Mouse (Mus musculus): ENCODE measurements at regions not wholly inside any gene's neighbourhood (a gene's known extent, or its start where the extent isn't known, plus 50 kb on each side); places are given as distances from the start of the nearest gene placed in this dataset.

- H3K4me1 ChIP-seq (ENCODE audit: control insufficient read depth, insufficient read depth, low read depth, low read length) = peaks cover 21% of the 10 kb centered on the region
- no peak overlapping the region for H3K4me3 ChIP-seq (ENCODE audit: low read length)
- H3K36me3 ChIP-seq (ENCODE audit: control insufficient read depth, insufficient read depth, low read length) = no peaks in the 10 kb centered on the region
- no peaks in the 10 kb centered on the region for H3K27me3 ChIP-seq (replicated peaks; ENCODE audit: control insufficient read depth, insufficient read depth, low read length)
- H3K27ac ChIP-seq (ENCODE audit: low read depth, low read length) = no peak overlapping the region
- 72% methylated on average over 6 of the region's 6 CpGs for WGBS
- H3K9ac ChIP-seq (ENCODE audit: low read depth, low read length) = no peak overlapping the region
- no peaks in the 10 kb centered on the region for H3K9me3 ChIP-seq (ENCODE audit: control insufficient read depth, low read length)
- H3K4me2 ChIP-seq (ENCODE audit: low read length) = no peak overlapping the region
- no peak for ATAC-seq
Measured at GRCm38 (mm10) chr4:9024216-9024925, 785.5 kb upstream of the Car8 start.

- Histone ChIP-seq H3K9me3 (ENCODE audit: control insufficient read depth, low read length) (no peaks in the 10 kb centered on the region), H3K27me3 (replicated peaks; ENCODE audit: control insufficient read depth, insufficient read depth, low read length) (no peaks in the 10 kb centered on the region), H3K9ac (ENCODE audit: low read depth, low read length) (no peak overlapping the region), H3K4me1 (ENCODE audit: control insufficient read depth, insufficient read depth, low read depth, low read length) (peaks cover 18% of the 10 kb centered on the region), H3K4me3 (ENCODE audit: low read length) (no peak overlapping the region), H3K4me2 (ENCODE audit: low read length) (no peak overlapping the region), H3K27ac (ENCODE audit: low read depth, low read length) (peak overlapping the region; percentile 52; the same call in 1 of the 2 replicates), H3K36me3 (ENCODE audit: control insufficient read depth, insufficient read depth, low read length) (no peaks in the 10 kb centered on the region)
- ATAC-seq = peak; percentile 78
- WGBS = 68% methylated on average over 22 of the region's 22 CpGs
Measured at GRCm38 (mm10) chr4:9019241-9020110, 780.6 kb upstream of the Car8 start.

- H3K36me3 ChIP-seq (ENCODE audit: control insufficient read depth, insufficient read depth, low read length) = no peaks in the 10 kb centered on the region
- no peak overlapping the region for H3K9ac ChIP-seq (ENCODE audit: low read depth, low read length)
- ATAC-seq = no peak
- H3K27ac ChIP-seq (ENCODE audit: low read depth, low read length) = no peak overlapping the region
- H3K27me3 ChIP-seq (replicated peaks; ENCODE audit: control insufficient read depth, insufficient read depth, low read length) = no peaks in the 10 kb centered on the region
- peaks cover 18% of the 10 kb centered on the region for H3K4me1 ChIP-seq (ENCODE audit: control insufficient read depth, insufficient read depth, low read depth, low read length)
- no peak overlapping the region for H3K4me2 ChIP-seq (ENCODE audit: low read length)
- WGBS = 85% methylated on average over 2 of the region's 2 CpGs
- H3K4me3 ChIP-seq (ENCODE audit: low read length) = no peak overlapping the region
- H3K9me3 ChIP-seq (ENCODE audit: control insufficient read depth, low read length) = no peaks in the 10 kb centered on the region
Measured at GRCm38 (mm10) chr4:9018236-9018635, 779.4 kb upstream of the Car8 start.

DNA sequence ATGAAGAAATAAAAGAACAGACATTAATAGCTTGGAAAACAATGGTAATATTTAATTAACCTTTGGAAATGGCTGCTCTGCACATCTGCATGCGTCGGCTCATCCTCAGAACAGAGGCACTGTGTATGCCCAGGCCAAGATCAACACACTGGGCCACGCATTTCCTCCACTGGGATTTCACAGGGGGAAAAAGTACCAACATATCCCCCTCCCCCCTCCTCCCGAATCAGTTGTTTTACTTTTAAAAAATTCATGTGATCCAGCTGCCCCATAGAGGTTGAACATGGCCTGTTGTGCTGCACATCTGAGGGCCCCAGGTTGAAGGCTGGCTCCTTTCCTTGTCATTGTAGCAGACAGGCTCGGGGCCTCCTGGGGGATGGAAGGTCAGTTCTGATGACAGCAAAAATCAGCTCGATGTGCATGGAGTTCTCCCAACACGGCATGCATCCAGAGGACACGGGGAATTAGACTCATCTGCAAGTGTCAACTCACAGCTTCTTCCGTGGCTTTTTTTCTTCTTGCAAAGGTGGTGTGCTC is 777.7 kb upstream of the Car8 start:
- 43% methylated on average over 9 of the region's 9 CpGs for WGBS
- 0 out of 2 replicates have a peak overlapping the region, but pooled peaks have one; percentile 15 for H3K9ac ChIP-seq (ENCODE audit: low read depth, low read length)
- H3K36me3 ChIP-seq (ENCODE audit: control insufficient read depth, insufficient read depth, low read length) = no peaks in the 10 kb centered on the region
- no peak overlapping the region for H3K4me2 ChIP-seq (ENCODE audit: low read length)
- no peak overlapping the region for H3K4me3 ChIP-seq (ENCODE audit: low read length)
- no peaks in the 10 kb centered on the region for H3K9me3 ChIP-seq (ENCODE audit: control insufficient read depth, low read length)
- H3K27me3 ChIP-seq (replicated peaks; ENCODE audit: control insufficient read depth, insufficient read depth, low read length) = no peaks in the 10 kb centered on the region
- H3K4me1 ChIP-seq (ENCODE audit: control insufficient read depth, insufficient read depth, low read depth, low read length) = peaks cover 26% of the 10 kb centered on the region
- peak overlapping the region; percentile 59 for H3K27ac ChIP-seq (ENCODE audit: low read depth, low read length)
- ATAC-seq = no peak

DNA sequence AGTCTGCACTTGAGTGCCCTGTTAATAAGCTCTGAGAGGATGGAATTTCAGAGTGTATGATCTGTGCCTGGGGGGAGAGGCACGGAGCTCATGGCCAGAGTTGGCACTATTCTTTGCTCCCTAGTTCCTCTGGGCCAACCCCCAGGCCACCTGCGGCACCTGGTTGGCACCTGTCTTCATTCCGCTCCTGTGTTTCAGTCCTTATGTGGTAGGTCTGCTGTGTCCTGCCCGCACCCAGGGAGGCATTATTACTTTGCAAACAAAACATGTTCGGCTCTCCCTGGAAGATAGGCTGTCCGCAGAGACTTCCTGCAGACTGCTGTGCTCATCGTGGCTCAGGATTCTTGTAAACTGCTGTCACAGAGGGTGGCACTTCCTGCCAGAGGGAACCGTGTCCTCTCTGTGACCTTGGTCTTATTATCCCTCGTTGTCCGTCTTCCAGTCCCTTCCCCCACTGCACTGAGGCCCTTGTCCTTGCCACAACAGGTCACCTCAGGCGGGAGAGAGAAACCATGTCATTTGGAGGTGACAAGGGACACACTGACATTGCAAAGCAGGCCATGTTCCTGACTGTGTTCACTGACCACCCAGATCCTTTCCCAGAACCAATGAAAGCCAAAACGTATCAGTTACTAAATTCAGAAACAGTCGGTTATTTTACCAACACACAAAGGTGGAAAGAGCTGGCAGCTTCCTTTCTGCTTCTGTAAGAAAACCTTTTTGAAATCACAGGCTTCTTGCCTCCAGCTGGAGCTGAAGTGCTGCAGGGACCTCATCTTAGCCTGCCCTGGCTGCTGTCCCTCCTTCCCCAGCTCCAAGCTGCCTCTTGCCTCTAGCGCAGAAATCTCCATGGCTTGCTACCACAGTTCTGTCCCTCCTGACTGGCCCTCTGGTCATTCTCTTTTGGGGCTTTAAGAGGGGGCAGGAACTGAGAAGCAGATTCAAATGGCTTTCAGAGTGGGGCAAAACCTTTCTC is 777.0 kb upstream of the Car8 start:
- Histone ChIP-seq H3K4me2 (ENCODE audit: low read length) (no peak overlapping the region), H3K4me3 (ENCODE audit: low read length) (no peak overlapping the region), H3K27ac (ENCODE audit: low read depth, low read length) (peak overlapping the region; percentile 59), H3K9me3 (ENCODE audit: control insufficient read depth, low read length) (no peaks in the 10 kb centered on the region), H3K27me3 (replicated peaks; ENCODE audit: control insufficient read depth, insufficient read depth, low read length) (no peaks in the 10 kb centered on the region), H3K4me1 (ENCODE audit: control insufficient read depth, insufficient read depth, low read depth, low read length) (peaks cover 33% of the 10 kb centered on the region), H3K9ac (ENCODE audit: low read depth, low read length) (0 out of 2 replicates have a peak overlapping the region, but pooled peaks have one; percentile 15), H3K36me3 (ENCODE audit: control insufficient read depth, insufficient read depth, low read length) (no peaks in the 10 kb centered on the region)
- ATAC-seq = no peak
- 21% methylated on average over 14 of the region's 14 CpGs for WGBS

DNA sequence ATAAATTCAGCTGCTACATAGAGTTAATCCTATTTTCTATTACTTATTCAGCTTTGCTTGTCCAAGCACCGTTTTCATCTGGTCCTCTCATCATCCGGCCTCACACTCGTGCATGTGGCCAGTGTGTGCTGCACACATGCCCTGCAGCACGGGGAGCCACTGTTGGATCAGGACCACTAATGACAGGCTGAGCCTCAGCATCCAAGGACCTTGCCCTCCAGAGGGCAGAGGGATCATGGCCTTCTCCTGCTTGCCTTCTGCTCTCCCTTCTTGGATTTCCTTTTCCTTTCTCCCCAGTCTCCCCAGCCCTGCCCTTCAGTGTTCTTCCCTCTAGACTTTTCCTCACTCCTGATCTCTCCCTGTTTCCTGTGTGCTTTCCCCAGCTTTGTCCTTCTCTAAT is 776.1 kb upstream of the Car8 start:
- Histone ChIP-seq H3K36me3 (ENCODE audit: control insufficient read depth, insufficient read depth, low read length) (no peaks in the 10 kb centered on the region), H3K27me3 (replicated peaks; ENCODE audit: control insufficient read depth, insufficient read depth, low read length) (no peaks in the 10 kb centered on the region), H3K9me3 (ENCODE audit: control insufficient read depth, low read length) (no peaks in the 10 kb centered on the region), H3K4me1 (ENCODE audit: control insufficient read depth, insufficient read depth, low read depth, low read length) (peaks cover 42% of the 10 kb centered on the region), H3K4me2 (ENCODE audit: low read length) (no peak overlapping the region), H3K9ac (ENCODE audit: low read depth, low read length) (no peak overlapping the region), H3K27ac (ENCODE audit: low read depth, low read length) (no peak overlapping the region), H3K4me3 (ENCODE audit: low read length) (no peak overlapping the region)
- ATAC-seq = no peak
- WGBS = 57% methylated on average over 4 of the region's 4 CpGs

DNA sequence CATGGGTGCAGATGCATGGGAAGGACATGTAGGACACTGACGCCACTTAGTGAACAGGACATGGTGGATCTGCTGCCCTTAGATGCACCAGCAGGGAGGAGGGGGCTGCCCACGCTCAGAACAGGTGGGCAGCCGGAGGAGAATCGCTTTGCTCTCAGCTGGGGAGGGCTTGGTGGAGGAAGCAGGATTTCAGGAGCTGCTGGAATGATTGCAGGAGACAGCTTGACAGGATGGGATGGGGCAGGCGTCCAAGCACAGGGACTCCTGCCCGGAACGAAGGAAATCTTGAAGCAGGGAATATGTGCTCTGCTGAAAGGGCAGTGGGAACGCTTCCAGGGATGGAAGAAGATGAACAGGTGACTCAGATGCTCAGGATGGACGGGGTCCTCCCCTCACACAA is 773.9 kb upstream of the Car8 start:
- Histone ChIP-seq H3K27me3 (replicated peaks; ENCODE audit: control insufficient read depth, insufficient read depth, low read length) (no peaks in the 10 kb centered on the region), H3K27ac (ENCODE audit: low read depth, low read length) (0 out of 2 replicates have a peak overlapping the region, but pooled peaks have one; percentile 21), H3K36me3 (ENCODE audit: control insufficient read depth, insufficient read depth, low read length) (no peaks in the 10 kb centered on the region), H3K4me1 (ENCODE audit: control insufficient read depth, insufficient read depth, low read depth, low read length) (peaks cover 46% of the 10 kb centered on the region), H3K9ac (ENCODE audit: low read depth, low read length) (no peak overlapping the region), H3K9me3 (ENCODE audit: control insufficient read depth, low read length) (no peaks in the 10 kb centered on the region), H3K4me2 (ENCODE audit: low read length) (no peak overlapping the region), H3K4me3 (ENCODE audit: low read length) (no peak overlapping the region)
- ATAC-seq = peak; percentile 62
- WGBS = 38% methylated on average over 9 of the region's 9 CpGs

DNA sequence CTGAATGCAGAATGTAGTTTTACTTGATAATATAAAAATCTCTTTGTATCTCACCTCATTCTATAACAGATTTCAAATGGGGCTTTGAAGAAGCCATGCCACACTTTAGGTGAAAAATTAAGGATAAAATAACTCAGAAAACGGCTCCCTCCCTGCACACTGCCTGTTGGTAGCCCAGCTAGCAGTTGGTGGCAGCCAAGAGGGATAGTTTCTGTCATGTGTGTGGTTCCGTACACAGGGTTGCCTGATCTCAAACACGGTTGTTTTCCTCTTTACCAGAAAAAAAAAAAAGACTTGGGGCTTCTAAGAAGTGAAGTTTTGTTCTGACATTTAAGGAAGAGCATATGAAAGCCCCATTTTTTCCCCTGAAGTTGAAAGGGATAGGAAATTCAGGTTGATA is 773.1 kb upstream of the Car8 start:
- Histone ChIP-seq H3K36me3 (ENCODE audit: control insufficient read depth, insufficient read depth, low read length) (no peaks in the 10 kb centered on the region), H3K9ac (ENCODE audit: low read depth, low read length) (no peak overlapping the region), H3K27ac (ENCODE audit: low read depth, low read length) (peak overlapping the region; percentile 70; the same call in 1 of the 2 replicates), H3K4me3 (ENCODE audit: low read length) (no peak overlapping the region), H3K27me3 (replicated peaks; ENCODE audit: control insufficient read depth, insufficient read depth, low read length) (no peaks in the 10 kb centered on the region), H3K4me2 (ENCODE audit: low read length) (no peak overlapping the region), H3K4me1 (ENCODE audit: control insufficient read depth, insufficient read depth, low read depth, low read length) (peaks cover 45% of the 10 kb centered on the region), H3K9me3 (ENCODE audit: control insufficient read depth, low read length) (no peaks in the 10 kb centered on the region)
- ATAC-seq = no peak
- WGBS = 40% methylated on average over 3 of the region's 3 CpGs
